Mouse (Mus musculus) heart, adult 8-10 months (tissue): Measurements from ENCODE around the gene Stx6. TPM values are rescaled to one million over a fixed set of nuclear protein-coding genes. Genes with fewer than 3 reads are reported as not detected.
A peak's percentile ranks its signal among the peaks of the same experiment; 100 is the strongest.

Experiments
- DNase-seq: peaks from one replicate; pipeline ENCODE4 v3.0.0; 2022; ENCODE audit warnings: low spot score
- total RNA-seq, 4 experiments: library from RNA; stranded (reverse); gene quantifications; 2 replicates each; pipeline ENCODE4 v1.2.4; 2022

The Stx6 gene
- total RNA-seq, 4 experiments from 2014 or later: 20.0 to 24.4 (median 23.4) TPM

DNA sequence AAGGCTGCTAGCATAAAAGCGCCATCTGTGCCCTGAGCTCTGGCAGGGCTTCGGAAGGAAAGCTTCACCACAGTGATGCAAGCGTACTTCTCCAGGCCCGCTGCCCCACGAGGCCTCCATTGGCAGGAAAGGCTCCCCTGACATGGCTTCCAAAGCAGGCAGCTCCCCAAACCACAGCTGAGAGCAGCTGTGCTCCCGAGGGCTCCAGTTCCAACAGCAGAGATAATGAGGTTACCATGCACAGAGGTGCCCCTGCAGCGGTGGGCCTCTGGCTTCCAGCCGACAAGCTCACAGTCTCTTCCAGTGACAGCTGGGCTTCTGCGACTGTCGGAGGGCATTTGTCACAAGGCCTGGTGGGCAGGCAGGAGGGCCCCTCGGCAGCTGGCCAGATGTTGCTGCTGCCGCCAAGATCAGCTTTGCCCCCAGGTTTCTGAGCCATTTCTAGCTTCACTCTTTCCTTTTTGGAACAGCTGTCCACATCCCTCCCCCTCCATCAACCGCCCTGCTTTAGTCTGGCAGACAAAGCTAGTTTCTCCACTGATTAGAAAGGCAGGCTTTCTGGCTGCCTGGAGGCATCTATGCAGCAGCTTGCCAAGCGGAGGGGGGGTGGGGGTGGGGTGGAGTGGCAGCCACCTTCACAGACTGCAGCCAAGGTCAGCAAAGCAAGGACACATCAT, 75.6 kb downstream of the Stx6 start:
- DNase-seq: peak; percentile 81

- no peak for DNase-seq
Measured at GRCm38 (mm10) chr1:155235641-155236040, 77.1 kb downstream of the Stx6 start.

- no peak for DNase-seq
Measured at GRCm38 (mm10) chr1:155236306-155237024, 78.0 kb downstream of the Stx6 start.

- no peak for DNase-seq
Measured at GRCm38 (mm10) chr1:155237390-155237789, 78.9 kb downstream of the Stx6 start.

DNA sequence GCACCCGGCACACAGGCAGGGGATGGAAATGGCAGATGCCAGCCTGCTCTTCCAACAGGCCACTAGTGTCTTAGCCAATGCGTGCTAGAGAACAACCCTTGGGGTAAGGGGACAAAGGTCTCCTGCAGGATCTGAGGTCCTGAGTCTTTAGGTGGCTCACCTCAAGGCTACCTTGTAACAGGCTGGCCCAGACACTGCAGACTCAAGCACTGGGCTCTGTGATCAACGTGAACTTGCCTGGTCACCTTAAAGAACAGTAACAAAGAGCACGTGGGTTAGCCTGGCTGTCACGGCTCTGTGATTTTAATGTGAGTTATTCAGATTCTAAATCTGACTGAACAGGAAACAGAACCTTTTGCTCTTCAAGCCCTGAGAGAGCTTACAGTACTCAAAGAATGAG, 79.6 kb downstream of the Stx6 start:
- DNase-seq: no peak

- DNase-seq: no peak
Measured at GRCm38 (mm10) chr1:155239169-155239568, 80.7 kb downstream of the Stx6 start.

- DNase-seq: no peak
Measured at GRCm38 (mm10) chr1:155239962-155240717, 81.6 kb downstream of the Stx6 start.

DNA sequence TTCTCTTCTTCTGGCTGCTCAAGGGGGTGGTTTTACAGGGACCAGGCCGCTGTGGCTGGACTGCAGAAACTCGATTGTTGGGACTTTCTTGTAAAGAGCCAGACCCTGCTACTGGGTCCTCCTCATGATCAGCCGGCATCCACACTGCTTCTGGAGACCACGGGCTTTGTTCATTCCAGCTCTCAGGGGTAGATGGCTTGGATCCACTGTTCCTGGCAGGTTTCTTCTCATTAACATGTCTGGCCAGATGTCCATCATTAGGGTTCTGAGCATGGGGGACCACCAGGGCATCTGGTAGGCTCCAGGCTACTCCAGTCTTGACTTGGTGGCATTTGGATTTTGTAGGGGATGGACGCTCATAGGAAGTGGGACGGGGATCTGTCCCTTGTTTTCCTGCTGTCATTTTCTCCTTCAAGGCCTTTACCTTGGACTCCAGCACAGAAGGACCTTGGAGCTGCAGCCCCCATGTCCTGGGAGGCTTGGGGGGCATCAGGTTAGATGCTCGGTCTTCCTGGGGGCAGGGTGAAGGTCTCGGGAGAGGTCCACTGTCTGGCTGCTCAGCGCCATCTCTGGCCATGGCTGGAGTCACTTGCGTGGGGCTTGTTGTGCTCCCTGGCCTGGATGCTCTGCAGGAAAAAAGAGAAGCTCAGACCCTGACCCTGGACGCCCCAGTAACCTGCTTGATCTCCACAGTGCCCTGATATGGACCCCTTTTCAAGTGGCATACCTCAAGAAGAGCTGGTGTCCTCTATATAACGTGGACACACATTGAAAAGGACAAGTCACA, 83.4 kb downstream of the Stx6 start:
- no peak for DNase-seq

DNA sequence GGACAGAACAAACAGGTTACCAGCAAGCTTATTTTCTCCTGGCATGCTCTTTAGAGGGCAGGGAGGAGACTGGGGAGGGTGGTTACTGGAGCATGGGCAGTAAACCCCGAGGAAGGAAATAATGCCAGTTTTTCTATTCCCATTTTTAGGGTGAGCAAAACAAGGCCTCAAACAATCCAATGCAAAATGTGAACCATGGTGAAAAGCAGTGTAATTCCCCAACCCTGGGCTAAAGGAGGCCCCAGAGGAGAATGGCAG, 83.9 kb downstream of the Stx6 start:
- no peak for DNase-seq

- no peak for DNase-seq
Measured at GRCm38 (mm10) chr1:155243797-155244770, 85.6 kb downstream of the Stx6 start, which contains the start of gene BC034090. Gene BC034090, minus strand, starts transcription at chr1:155244444.

DNA sequence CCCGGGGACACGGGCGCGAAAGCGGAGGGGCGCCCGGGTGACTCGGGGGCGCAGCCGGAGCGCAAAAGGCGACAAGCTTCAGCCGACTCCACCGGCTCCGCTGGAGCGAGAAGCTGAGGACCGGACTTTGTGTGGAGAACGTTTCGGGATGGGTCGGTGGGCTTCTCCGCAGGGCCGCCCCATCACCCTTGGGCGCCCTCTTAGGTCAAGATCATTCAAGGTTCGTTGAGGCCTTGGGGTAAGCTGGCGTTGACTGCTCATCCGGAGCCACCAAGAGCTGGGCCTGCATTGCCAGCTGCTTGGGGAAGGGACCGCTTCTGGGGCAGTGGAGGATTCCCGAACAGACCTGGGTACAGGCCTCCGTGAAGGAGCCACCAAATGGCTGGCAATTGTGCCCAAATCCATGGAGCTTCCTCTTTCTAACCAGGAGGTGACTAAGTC, 86.3 kb downstream of the Stx6 start:
- DNase-seq: no peak

DNA sequence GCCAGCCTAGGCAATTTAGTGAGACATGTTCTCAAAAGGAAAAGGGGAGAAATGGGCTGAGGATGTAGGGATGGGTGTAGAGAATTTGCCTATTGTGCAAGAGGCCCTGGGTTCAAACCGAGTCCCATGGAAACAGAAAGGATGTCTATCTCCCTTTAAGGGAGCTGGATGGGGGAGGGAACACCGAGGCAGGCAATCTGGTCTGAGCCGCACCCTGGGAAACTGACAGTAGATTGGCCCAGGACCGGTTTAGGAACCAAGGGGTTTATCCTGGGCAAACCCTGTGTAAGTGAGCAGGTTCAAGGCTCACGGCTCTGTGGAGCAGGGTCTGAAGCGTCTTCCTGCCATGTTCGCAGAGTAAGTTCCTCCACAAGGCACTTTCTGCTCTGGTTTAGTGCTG, 87.0 kb downstream of the Stx6 start:
- DNase-seq: no peak

GRCm38 (mm10) chr1:155247441-155247840, 88.9 kb downstream of the Stx6 start:
- DNase-seq: no peak

DNA sequence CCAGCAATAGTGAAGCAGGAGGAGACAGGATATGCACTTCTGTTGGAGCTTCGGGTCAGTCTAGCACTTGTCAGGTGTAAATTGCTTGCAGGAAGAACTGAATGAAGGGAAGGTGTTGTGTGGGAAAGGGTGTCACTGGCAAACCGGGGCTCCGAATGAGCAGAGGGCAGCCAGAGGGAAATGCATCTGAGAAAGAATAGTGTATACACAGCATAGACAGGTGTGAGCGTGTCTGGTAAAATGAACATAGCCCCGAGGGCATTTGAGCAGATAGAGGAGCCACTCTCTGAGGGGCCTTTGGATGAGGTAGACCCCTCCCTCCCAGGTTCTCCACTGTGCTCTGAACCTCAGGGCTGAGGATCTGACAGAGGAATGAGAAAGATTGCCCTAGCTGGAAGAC, 89.5 kb downstream of the Stx6 start:
- DNase-seq: no peak

DNA sequence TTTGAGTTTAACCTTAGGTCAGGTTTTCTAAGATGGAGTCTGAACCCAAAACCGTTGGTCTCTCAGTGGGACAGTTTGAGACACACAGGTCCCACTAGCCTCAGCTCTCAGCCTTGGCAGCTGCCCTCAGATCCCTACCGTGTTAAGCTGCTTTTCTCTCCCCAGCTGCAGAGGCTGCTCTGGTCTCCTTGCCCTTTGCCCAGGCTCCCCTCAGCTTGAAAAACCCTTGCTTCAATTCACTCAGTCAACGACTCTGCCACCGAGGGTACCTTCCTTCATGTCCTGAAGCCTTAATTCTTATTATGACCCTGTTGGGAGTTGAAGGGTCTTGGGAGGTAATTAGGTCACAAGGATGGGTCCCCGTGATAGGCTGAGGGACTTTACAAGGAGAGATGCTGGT, 91.4 kb downstream of the Stx6 start:
- DNase-seq: no peak

DNA sequence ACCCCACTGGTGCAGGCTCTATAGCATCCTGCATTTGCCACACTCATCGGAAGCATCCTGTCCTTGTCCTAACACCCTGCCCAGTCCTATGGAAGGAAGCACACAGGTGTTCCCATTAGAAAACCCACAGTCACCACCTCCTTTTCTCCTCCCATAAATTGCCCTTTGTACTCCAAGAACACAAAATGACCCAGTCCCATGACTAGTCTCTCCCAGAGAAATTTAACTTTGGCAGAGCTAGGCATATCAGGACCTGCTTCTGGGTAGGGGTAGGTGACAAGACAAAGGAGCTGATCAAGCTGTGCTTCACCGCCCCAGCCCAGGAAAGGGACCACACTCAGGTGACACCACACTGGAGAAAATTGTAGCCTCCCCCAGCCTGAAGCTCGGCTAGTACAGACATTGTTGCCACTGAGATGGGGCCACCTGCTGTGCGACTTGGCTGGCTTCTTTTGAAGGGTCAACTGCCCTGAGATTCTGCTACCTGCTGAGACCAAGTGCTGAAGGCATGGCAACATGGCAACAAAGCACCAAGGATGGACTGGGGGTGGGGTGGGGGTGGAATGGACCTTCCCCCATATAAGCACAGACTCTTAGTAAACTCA, 92.1 kb downstream of the Stx6 start:
- no peak for DNase-seq

GRCm38 (mm10) chr1:155251596-155251995, 93.1 kb downstream of the Stx6 start:
- DNase-seq: no peak

GRCm38 (mm10) chr1:155252631-155253121, 94.2 kb downstream of the Stx6 start:
- no peak for DNase-seq

DNA sequence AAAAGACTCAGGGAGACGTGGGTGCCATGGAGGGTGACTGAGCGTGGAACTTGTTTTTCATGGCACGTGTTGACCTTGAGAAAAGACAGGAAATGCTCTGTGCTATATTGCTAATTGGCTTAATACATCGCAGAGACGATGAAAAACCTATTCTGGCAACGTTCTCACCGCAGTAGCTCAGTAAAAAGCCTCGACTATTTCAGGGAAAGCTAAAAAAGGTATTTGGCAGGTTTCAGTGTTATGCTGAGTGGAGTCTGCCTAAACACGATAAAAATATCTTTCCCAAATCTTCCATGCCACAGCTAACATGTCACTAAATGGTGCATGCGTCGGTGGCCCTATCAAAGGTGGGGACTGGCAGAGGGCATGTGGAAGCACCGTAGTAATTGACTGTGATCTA, 94.6 kb downstream of the Stx6 start:
- no peak for DNase-seq

- DNase-seq: no peak
Measured at GRCm38 (mm10) chr1:155254309-155254708, 95.8 kb downstream of the Stx6 start.
